Comparison of ENCODE assay signal across 8 mouse cellular contexts in genomic region chr1:151705723-151706396, GRCm38 (mm10). TPM values are rescaled to one million over a fixed set of nuclear protein-coding genes. Genes with fewer than 3 reads are reported as not detected.
A peak's percentile ranks its signal among the peaks of the same experiment; 100 is the strongest.
DNase-seq lines count a peak whose midpoint lies in the region; ATAC-seq lines count a peak whose summit lies in the region.

No protein-coding gene starts in this region.

- H3K4me1 ChIP-seq in hindbrain, embryonic 14.5 days (replicated peaks; ENCODE audit: control insufficient read depth, insufficient read depth, low read length), result no peaks in the 10 kb centered on the region

- DNase-seq in ZHBTc4 (ENCODE audit: low read depth, low spot score), result peak; percentile 84
- DNase-seq in cerebellum, postnatal 36 days, result peak; percentile 70 to 86
- DNase-seq in frontal cortex, postnatal 36 days (ENCODE audit: low spot score in 2 of 2), result peak; percentile 86 to 92
- peak; percentile 90 for DNase-seq in hindbrain, embryonic 14.5 days (ENCODE audit: low spot score)
- peak; percentile 75 to 90 for DNase-seq in layer of hippocampus, postnatal 25 days (ENCODE audit: extremely low spot score in 1 of 2, low spot score in 1 of 2)
- DNase-seq in lung, postnatal 25 days (ENCODE audit: low spot score), result peak; percentile 90
- peak; percentile 72 for DNase-seq in retina, postnatal 7 days (ENCODE audit: low read depth, low spot score)
- DNase-seq in thymus, postnatal 4 days, result peak; percentile 77

- H3K9ac ChIP-seq in hindbrain, embryonic 14.5 days, result no peak overlapping the region

- 26% methylated on average over 11 of the region's 11 CpGs for WGBS in hindbrain, embryonic 14.5 days

- H3K9me3 ChIP-seq in hindbrain, embryonic 14.5 days (ENCODE audit: control insufficient read depth, low read length), result no peaks in the 10 kb centered on the region

- no peaks in the 10 kb centered on the region for H3K27me3 ChIP-seq in hindbrain, embryonic 14.5 days (ENCODE audit: control insufficient read depth, insufficient read depth, low read length)

- no peak overlapping the region for H3K27ac ChIP-seq in hindbrain, embryonic 14.5 days

- H3K4me2 ChIP-seq in hindbrain, embryonic 14.5 days (replicated peaks), result peak overlapping the region; percentile 37

- ATAC-seq in hindbrain, embryonic 14.5 days (ENCODE audit: low FRiP score), result peak; percentile 71

- H3K4me3 ChIP-seq in hindbrain, embryonic 14.5 days (replicated peaks; ENCODE audit: low read length), result no peak overlapping the region

- H3K36me3 ChIP-seq in hindbrain, embryonic 14.5 days (replicated peaks; ENCODE audit: control insufficient read depth, insufficient read depth), result no peaks in the 10 kb centered on the region

RNA-seq across cellular contexts. Expression of gene Edem3, which starts 49.3 kb away (rescaled TPM):
- polyA plus RNA-seq in hindbrain, embryonic 14.5 days (2014; fragmentation: Nextera tagmentation; extraction: Ambion mirVana), result 28.3 and 34.6 TPM in 2 replicates
- 10 to 100 TPM; 38.6 to 38.9 TPM for total RNA-seq in layer of hippocampus, postnatal 25 days (2021)
